Mouse (Mus musculus) left cerebral cortex, adult 8-10 months (tissue): Measurements from ENCODE around the gene Paqr3. TPM values are rescaled to one million over a fixed set of nuclear protein-coding genes. Genes with fewer than 3 reads are reported as not detected.

ENCODE experiments used
- total RNA-seq, 4 experiments: library from RNA; stranded (reverse); gene quantifications; 2 replicates each; pipeline ENCODE4 v1.2.4; 2022

Paqr3 gene
- total RNA-seq, 4 experiments from 2014 or later, result 23.9 to 27.5 (median 25.2) TPM

Other genes starting within 250 kb of the Paqr3 start
- gene Bmp2k, start 113.9 kb downstream of the Paqr3 start, total RNA-seq, result 10 to 100 TPM; 14.8 to 18.4 (median 16.2) TPM